Mouse (Mus musculus) midbrain, embryonic 14.5 days (tissue): ENCODE measurements around the gene Afap1. TPM values are rescaled to one million over a fixed set of nuclear protein-coding genes. Genes with fewer than 3 reads are reported as not detected.

Source experiments
- ATAC-seq: fragments of 200-750 bp; cut with Nextera tagmentation; 2 replicates; pipeline ENCODE4 v1.8.0; 2017; ENCODE audit warnings: moderate number of reproducible peaks, moderate library complexity; ENCODE audit not compliant: low FRiP score, low TSS enrichment
- DNase-seq: peaks from one replicate; pipeline ENCODE4 v3.0.0-alpha.2; 2015
- H3K27ac ChIP-seq: fragments of 300-500 bp; sonication (generic); replicated peaks from 2 replicates; pipeline ENCODE4 v1.5.1; 2014; ENCODE audit warnings: mild to moderate bottlenecking, low read depth, low read length, moderate library complexity
- H3K27me3 ChIP-seq: fragments of 300-500 bp; sonication (generic); 2 replicates; pipeline ENCODE4 v1.6.1; 2014; ENCODE audit warnings: low read length, control low read depth, mixed read lengths; ENCODE audit not compliant: control insufficient read depth, insufficient read depth
- H3K36me3 ChIP-seq: fragments of 300-500 bp; sonication (generic); 2 replicates; pipeline ENCODE4 v1.6.1; 2014; ENCODE audit warnings: low read length, control low read depth; ENCODE audit not compliant: control insufficient read depth, insufficient read depth
- H3K4me1 ChIP-seq: fragments of 300-500 bp; sonication (generic); 2 replicates; pipeline ENCODE4 v1.6.1; 2014; ENCODE audit warnings: mild to moderate bottlenecking, antibody characterized with exemption, low read length, control low read depth; ENCODE audit not compliant: control insufficient read depth, insufficient read depth
- H3K4me2 ChIP-seq: fragments of 300-500 bp; sonication (generic); 2 replicates; pipeline ENCODE4 v1.6.1; 2014; ENCODE audit warnings: mild to moderate bottlenecking, low read length, moderate library complexity
- H3K4me3 ChIP-seq: fragments of 300-500 bp; sonication (generic); replicated peaks from 2 replicates; pipeline ENCODE4 v1.5.1; 2014; ENCODE audit warnings: low read depth, low read length
- H3K9ac ChIP-seq: fragments of 300-500 bp; sonication (generic); replicated peaks from 2 replicates; pipeline ENCODE4 v1.6.1; 2014; ENCODE audit warnings: mild to moderate bottlenecking, low read length, moderate library complexity
- H3K9me3 ChIP-seq: fragments of 300-500 bp; sonication (generic); 2 replicates; pipeline ENCODE4 v1.6.1; 2016; ENCODE audit warnings: low read length, control low read depth, mixed read lengths; ENCODE audit not compliant: control insufficient read depth
- WGBS: fragments of 180-500 bp; shearing (Covaris S2); extraction: QIAGEN DNeasy Blood & Tissue Kit; methylation state at CpG from one replicate; pipeline ENCODE4 v1.1.7; 2014; 5-methylcytosine and 5-hydroxymethylcytosine counted together
- polyA plus RNA-seq: library from polyadenylated mRNA; unstranded; fragments of >200 nt; fragmentation: Nextera tagmentation; extraction: Ambion mirVana; gene quantifications from 2 replicates; pipeline ENCODE4 v1.2.1, GENCODE M21; 2014

Gene Afap1
- polyA plus RNA-seq, 1 experiment from 2014 or later: 81.8 TPM

DNA sequence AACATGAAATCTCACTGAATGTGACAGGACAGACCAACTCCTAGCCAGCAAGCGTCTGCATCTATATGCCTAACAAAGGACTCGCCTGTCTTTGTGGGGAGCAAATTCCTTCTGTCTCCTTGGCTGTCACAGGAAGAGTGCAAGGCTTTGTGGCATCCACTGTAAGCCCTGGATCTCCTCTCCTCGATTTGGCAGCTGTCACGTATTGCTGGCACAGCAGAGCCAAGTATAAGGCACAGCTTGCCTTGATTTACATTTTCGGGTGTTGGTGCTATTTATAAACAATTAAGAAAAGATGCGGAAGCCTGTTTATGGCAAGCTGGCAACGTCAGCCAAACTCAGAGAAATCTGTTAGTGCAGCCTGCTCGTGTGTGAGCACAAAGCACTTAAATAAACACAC is 25.3 kb downstream of the Afap1 start:
- WGBS: 14% methylated on average over 8 of the region's 8 CpGs
- ATAC-seq: no peak
- Histone ChIP-seq H3K27ac (peak overlapping the region; percentile 88), H3K4me1 (peaks cover 78% of the 10 kb centered on the region), H3K9me3 (no peaks in the 10 kb centered on the region), H3K36me3 (no peaks in the 10 kb centered on the region), H3K9ac (peak overlapping the region; percentile 21; the same call in 1 of the 2 replicates), H3K4me2 (0 out of 2 replicates have a peak overlapping the region, but pooled peaks have one; percentile 8), H3K4me3 (no peak overlapping the region), H3K27me3 (no peaks in the 10 kb centered on the region)
- peak; percentile 69 for DNase-seq

DNA sequence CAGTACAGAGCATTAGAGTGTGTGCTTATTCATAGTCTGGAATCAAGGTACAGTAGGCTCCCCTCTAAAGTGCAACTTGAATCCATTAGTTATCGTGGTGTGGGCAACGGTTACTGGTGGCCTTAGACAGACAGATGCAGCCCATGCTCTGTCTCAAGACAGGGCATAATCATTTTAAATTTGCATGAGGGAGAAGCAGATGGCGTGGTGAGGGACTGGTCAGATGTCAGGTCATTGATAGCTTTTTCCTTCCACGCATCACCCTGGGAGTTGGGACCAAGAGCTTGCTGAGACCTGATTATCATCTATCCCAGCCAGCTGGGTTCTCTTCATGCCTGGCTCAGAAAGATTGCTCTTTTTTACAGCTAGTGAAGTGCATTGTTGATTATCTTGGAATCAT is 27.0 kb downstream of the Afap1 start:
- Histone ChIP-seq H3K9me3 (no peaks in the 10 kb centered on the region), H3K27me3 (no peaks in the 10 kb centered on the region), H3K9ac (no peak overlapping the region), H3K27ac (peak overlapping the region; percentile 88), H3K4me3 (no peak overlapping the region), H3K36me3 (no peaks in the 10 kb centered on the region), H3K4me1 (peaks cover 87% of the 10 kb centered on the region), H3K4me2 (no peak overlapping the region)
- ATAC-seq (no peak), DNase-seq (no peak)
- 17% methylated on average over 4 of the region's 4 CpGs for WGBS

DNA sequence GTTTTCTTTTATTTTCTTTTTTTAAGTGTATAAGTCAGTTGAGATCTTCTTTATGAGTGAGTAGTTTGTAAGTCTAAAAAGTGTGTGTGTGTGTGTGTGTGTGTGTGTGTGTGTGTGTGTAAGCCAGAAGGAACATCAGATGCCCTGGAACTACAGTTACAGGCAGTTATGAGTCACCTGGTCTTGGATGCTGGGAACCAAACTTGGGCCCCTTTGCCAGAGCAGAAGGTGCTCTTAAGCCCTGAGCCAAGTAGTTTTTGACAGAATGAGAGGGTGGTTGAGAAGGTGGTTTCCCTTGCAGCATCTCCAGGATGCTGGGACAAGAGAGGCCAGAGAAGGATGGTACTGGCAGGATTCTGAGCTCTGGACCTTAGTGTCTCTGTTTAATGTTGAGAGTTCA is 27.4 kb downstream of the Afap1 start:
- DNase-seq: no peak
- no peak overlapping the region for H3K4me2 ChIP-seq
- no peaks in the 10 kb centered on the region for H3K27me3 ChIP-seq
- no peak overlapping the region for H3K9ac ChIP-seq
- H3K4me3 ChIP-seq: no peak overlapping the region
- no peak overlapping the region for H3K27ac ChIP-seq
- no peaks in the 10 kb centered on the region for H3K36me3 ChIP-seq
- peaks cover 87% of the 10 kb centered on the region for H3K4me1 ChIP-seq
- no peaks in the 10 kb centered on the region for H3K9me3 ChIP-seq
- no peak for ATAC-seq

DNA sequence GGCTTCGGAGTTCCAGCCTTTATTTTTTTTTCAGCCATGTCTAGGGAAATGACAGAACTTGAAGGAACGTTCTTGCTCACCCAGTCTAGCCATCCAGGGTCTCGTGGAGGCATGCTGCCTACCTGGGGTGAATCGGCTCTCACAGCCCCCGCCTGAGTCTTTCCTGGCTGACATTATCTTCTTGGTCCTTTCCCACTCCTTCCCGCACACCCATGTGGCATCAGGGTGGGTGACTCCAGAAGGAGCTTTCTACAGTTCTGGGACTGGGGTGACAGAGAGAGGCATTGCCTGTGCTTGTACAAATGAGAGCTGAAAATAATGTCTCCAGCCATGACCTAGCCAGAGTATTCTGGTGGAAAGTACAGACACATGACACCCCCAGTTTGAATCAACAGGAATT is 28.0 kb downstream of the Afap1 start:
- Histone ChIP-seq H3K27me3 (no peaks in the 10 kb centered on the region), H3K27ac (0 out of 2 replicates have a peak overlapping the region, but pooled peaks have one; percentile 32), H3K4me1 (peaks cover 87% of the 10 kb centered on the region), H3K9ac (no peak overlapping the region), H3K9me3 (no peaks in the 10 kb centered on the region), H3K4me3 (no peak overlapping the region), H3K4me2 (no peak overlapping the region), H3K36me3 (no peaks in the 10 kb centered on the region)
- WGBS: 83% methylated on average over 6 of the region's 6 CpGs
- ATAC-seq: no peak
- no peak for DNase-seq

DNA sequence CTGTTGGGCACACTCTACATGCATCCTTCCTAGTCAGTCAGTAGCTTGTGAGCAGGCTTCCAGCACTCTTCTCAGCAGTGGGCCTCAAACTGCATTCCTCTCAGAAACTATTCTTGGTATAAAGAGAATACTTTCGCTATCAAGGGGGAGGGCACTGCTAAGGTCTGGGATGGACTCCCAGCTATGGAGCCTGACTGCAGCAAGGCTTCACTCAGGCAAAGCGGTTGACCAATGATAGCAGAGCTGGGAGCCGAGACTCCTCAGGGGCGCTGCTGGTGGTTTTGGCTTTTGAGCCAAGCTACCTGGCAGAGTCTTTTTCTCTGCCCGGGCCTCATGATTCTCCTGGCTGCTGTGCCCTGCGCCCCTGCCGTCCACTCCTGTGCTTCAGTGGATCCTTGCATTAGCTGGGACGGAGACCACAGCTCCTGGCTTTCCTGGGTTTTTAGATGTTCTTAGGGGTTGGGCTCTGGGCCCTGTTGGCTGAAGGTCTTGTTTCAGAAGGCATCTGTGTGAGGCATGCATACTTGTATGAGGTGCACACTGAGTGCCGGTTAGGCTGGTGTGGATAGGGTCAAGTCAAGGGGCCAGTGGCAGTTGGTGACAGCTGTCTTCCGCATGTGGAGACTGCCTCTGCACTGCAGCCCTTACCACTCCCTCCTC is 28.6 kb downstream of the Afap1 start:
- no peak for ATAC-seq
- no peak overlapping the region for H3K9ac ChIP-seq
- no peaks in the 10 kb centered on the region for H3K9me3 ChIP-seq
- H3K27ac ChIP-seq: 0 out of 2 replicates have a peak overlapping the region, but pooled peaks have one; percentile 32
- no peaks in the 10 kb centered on the region for H3K27me3 ChIP-seq
- peaks cover 90% of the 10 kb centered on the region for H3K4me1 ChIP-seq
- no peak overlapping the region for H3K4me2 ChIP-seq
- 46% methylated on average over 10 of the region's 10 CpGs for WGBS
- no peaks in the 10 kb centered on the region for H3K36me3 ChIP-seq
- no peak for DNase-seq
- no peak overlapping the region for H3K4me3 ChIP-seq

DNA sequence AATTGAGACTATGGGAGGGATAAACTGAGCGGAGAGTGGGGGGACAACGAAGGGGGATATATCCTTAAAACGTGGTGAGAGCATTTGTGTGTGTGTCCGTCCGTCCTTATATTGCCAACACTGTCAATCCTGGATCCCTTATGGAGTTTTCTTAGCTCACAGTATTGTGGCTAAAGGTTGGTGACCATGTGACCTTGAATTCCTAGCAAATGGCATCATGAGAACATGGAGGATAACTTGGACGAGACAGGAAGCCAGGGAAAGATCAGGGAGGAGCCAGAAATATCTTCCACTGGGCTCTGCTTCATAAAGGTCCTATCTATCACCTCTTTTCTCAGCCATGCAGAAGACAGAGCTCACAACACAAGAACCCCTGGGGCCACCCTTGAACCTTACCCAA is 30.3 kb downstream of the Afap1 start:
- H3K9ac ChIP-seq: no peak overlapping the region
- no peaks in the 10 kb centered on the region for H3K9me3 ChIP-seq
- DNase-seq (no peak), ATAC-seq (no peak)
- H3K4me2 ChIP-seq: no peak overlapping the region
- H3K4me1 ChIP-seq: peaks cover 88% of the 10 kb centered on the region
- no peak overlapping the region for H3K4me3 ChIP-seq
- no peaks in the 10 kb centered on the region for H3K27me3 ChIP-seq
- 90% methylated on average over 6 of the region's 6 CpGs for WGBS
- no peak overlapping the region for H3K27ac ChIP-seq
- no peaks in the 10 kb centered on the region for H3K36me3 ChIP-seq

DNA sequence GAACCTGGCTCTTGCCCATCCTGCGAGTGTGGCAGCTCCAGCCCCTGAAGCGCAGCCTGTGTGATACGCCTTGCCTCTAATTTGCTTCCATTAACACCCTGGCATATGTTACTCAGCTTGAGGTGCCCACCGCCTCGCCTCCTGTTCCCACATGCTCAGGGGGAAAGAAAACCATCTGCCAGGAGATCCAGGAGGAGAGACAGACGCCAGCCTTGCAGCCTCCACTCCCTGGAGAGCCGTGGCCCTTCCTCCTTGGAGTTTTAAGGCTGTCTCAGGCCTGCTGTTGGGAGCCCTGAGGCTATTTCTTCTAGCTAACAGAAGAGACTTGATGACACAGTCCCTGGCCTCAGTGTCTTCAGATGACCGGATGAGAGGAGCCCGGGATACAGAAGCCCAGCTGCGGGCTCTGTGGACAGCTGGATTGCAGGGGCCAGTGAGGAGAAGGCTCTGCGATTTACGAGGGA is 32.1 kb downstream of the Afap1 start:
- no peaks in the 10 kb centered on the region for H3K9me3 ChIP-seq
- peak overlapping the region; percentile 21; the same call in 1 of the 2 replicates for H3K9ac ChIP-seq
- peak; percentile 59 for DNase-seq
- no peaks in the 10 kb centered on the region for H3K27me3 ChIP-seq
- peak overlapping the region; percentile 46 for H3K27ac ChIP-seq
- H3K4me1 ChIP-seq: peaks cover 71% of the 10 kb centered on the region
- no peak overlapping the region for H3K4me2 ChIP-seq
- 31% methylated on average over 12 of the region's 12 CpGs for WGBS
- no peaks in the 10 kb centered on the region for H3K36me3 ChIP-seq
- ATAC-seq: peak; percentile 72
- H3K4me3 ChIP-seq: no peak overlapping the region

DNA sequence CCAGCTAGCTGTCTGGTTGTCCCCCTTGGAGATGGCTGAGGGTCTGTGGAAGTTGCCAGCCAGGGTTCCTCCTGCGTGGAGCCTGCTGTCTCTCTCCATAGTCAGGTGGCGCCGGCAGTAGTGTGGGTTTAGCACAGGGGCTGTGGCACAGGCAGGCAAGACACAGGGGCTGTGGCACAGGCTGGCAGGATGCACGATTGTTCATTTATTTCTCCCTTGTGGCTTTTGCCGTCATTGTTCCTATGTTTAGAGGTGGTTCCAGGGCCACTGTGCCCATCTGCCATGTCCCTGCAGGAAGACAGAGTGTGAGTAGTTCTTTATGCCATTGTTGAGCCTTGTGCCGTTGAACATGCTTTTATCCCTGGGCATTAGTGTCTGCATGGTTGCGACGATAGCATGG is 33.4 kb downstream of the Afap1 start:
- Histone ChIP-seq H3K4me2 (no peak overlapping the region), H3K27ac (no peak overlapping the region; the same call in 1 of the 2 replicates), H3K9ac (no peak overlapping the region), H3K27me3 (no peaks in the 10 kb centered on the region), H3K9me3 (no peaks in the 10 kb centered on the region), H3K36me3 (no peaks in the 10 kb centered on the region), H3K4me1 (peaks cover 59% of the 10 kb centered on the region), H3K4me3 (no peak overlapping the region)
- WGBS: 57% methylated on average over 8 of the region's 8 CpGs
- no peak for ATAC-seq
- no peak for DNase-seq

DNA sequence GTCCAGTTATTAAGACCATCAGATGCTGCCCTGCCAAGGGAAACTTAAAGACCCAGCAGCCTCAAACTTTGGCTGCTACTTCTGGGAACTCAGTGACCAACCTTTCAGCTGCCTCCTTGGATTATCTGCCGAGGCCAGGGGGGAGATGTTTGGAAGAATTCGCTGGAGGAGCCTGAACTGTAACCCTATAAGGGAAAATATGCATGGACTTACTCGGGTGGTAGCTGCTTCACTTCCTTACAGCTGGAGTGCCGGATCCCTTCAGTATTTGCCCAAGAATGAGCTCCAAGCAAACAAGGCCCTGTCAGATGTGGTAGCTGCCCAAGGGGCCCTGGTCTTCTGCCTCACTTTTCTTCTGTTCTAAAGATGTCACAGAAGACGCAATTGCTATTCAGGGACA is 38.2 kb downstream of the Afap1 start:
- Histone ChIP-seq H3K36me3 (peaks cover 7% of the 10 kb centered on the region; the same call in 1 of the 2 replicates), H3K4me2 (no peak overlapping the region), H3K9me3 (no peaks in the 10 kb centered on the region), H3K27me3 (no peaks in the 10 kb centered on the region), H3K4me3 (no peak overlapping the region), H3K27ac (no peak overlapping the region), H3K4me1 (peaks cover 38% of the 10 kb centered on the region), H3K9ac (no peak overlapping the region)
- WGBS: 73% methylated on average over 5 of the region's 5 CpGs
- ATAC-seq (no peak), DNase-seq (no peak)
